Mouse (Mus musculus): Measurements from ENCODE around the gene Clybl.

The Clybl gene

DNA sequence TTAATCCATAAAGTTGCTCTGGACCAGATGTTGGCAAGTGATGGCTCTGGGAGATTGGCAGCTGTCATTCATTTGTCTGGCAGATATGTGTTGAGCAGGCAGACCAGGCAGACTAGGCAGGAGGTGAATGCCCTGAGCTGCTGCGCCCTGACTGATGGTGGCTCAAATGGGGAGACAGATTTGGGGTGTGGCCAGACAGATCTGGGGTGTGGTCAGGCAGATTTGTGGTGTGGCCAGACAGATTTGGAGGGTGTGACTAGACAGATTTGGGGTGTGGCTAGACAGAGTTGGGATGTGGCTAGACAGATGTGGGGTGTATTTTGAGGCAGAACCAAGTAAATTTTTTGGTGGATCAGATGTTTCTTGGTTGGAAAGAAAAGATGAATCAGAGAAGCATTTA lies 62.4 kb downstream of the Clybl start:
- in situ Hi-C loops (cut with MboI; ENCODE audit: low sequenced_read_pairs), result no loop called here

DNA sequence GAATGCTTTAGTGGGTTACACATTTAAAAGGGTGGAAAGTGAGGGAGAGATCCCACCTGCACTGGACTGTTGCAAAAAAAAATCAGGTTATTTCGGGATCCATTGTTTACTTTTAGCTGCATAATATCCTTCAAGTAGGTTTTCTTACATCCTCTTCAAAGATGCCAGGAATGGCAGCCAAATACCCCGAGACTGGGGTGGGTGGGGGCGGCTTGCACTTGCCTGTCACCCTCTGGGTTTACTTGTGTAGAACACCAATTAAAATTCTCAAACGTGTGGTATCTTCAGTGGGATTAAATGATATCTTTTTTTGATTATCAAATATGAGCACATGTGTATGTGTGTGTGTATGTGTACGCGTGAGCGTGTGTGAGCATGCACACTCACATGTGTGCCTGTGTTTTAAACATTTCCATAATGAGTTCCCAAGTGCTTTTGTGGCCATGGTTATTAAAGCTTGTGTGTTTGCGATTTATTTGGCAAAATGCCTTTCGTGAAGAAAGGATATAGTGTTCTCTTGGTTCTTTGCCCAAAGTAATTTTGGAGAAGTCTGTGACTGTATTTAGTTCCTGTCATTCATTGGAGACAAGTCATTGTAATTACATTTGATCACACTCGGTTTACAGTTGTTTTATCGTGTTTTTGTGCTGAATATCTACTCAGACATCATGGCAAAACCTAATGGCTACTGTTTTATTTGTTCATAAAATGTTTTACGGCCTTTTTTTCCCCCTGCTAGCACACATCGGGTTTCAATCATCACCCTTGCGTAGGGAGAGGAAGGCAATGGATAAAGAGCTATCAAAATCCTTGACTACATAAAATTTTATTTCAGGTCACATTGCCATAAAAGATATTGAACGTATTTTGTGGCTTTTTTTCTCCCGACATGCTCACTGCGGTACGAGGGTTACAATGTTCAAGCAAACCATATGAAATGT lies 65.7 kb downstream of the Clybl start:
- in situ Hi-C loops (cut with MboI; ENCODE audit: low sequenced_read_pairs), result no loop called here

DNA sequence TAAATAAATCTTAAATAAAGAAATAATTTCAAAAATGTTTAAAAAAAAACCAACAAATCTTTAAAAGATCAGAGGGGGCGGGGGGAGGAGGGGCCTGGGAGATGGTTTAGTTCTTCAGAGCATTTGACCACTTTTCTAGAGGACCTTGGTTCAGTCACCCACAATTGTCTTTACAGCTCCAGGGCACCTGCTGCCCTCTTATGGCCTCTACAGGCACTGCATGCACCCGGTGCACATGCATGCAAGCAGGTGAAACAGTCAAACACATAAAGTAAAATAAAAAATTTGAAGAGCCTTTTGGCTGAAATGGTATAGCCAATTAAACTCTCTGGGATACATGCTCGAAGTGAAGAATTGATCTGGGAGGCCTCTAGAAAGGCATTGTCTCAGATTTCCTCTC lies 67.6 kb downstream of the Clybl start:
- in situ Hi-C loops (cut with MboI; ENCODE audit: low sequenced_read_pairs), result no loop called here

DNA sequence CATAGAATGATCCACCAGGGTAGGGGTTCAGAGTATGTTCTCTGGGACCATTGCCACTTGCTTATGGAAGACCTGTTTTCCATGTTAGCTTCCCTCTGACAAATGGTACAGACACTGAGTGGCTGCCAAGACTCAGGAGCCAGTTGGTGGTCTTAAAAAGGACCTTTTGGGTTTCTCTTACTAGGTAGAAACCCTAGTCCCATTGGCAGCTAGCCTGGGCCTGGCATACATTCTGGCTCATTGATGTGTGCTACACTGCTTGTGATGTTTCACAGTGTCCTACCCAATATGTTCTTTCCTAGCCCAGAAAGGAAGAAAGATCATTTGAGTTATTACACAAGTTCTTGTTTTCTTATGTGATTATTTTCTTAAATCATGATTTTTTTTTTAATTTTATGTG lies 69.8 kb downstream of the Clybl start:
- in situ Hi-C loops (cut with MboI; ENCODE audit: low sequenced_read_pairs), result no loop called here

DNA sequence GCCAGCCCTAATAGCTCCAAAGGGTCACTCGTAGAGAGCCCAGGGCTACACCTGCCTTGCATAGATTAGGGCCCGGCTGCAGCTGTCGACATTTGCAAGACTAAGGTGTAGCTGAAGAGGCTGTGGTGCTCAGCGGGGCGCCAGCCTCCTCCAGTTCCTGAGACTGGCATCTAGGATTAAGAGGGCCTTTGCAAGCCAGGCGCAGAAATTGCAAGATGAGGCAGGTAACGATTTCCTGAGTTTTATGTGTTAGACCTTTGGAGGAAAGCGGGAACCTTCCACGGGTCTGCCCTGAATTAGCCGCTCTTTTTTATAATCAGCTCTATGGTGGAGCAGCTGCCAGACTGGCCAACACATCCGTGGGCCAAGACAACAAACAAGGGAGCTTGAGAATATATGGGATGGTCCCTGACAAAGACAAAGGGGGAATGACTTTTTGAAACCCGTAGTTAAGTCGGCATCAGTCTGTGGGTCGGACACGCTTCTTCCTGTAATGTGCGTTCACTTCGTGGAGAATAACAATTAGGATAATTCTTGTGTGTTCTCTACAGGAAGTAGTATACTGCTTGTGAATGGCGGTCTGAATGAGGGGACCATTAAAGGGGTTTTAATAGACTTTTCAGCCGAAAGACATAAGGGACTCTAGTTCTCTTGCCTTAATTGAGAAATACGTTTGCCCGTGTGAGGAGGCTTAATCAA lies 74.2 kb downstream of the Clybl start:
- in situ Hi-C loops (cut with MboI; ENCODE audit: low sequenced_read_pairs), result no loop called here

DNA sequence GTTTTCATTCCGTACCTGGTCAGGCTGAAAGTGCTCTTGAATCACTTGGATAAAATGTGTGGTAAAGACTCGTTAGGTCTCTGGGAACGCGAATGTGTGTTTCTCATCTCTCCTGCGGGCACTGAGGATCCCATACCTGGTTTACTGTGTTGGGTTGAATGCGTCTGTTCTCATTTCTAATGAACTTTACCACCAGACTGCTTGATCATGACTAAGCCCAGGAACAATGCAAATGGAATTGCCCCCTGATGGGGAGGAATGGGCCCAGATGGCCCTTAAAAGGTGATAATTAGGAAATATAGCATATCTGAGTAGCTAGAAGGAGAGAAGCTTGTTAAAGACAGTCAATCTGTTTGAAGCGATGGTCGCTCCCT lies 74.7 kb downstream of the Clybl start:
- in situ Hi-C loops (cut with MboI; ENCODE audit: low sequenced_read_pairs), result no loop called here

DNA sequence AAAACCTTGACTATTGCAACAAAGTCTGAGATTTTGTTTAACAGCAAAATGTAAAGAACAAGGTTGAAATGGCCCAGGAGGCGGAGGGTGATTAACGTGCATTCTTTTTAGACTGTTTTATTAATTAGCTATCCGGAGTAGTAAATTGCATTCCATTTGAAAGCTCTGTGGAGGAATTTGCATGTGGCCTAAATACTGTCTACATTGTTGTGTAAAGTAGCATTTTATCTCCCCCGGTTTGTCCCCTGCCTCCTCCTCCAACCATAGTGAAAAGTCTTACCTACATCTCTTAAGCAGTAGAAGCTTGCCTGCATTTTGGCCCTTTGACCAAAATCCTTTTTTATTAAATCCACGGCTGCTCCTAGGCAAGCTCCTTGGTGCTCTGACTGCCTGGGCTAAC lies 76.8 kb downstream of the Clybl start:
- in situ Hi-C loops (cut with MboI; ENCODE audit: low sequenced_read_pairs), result no loop called here

DNA sequence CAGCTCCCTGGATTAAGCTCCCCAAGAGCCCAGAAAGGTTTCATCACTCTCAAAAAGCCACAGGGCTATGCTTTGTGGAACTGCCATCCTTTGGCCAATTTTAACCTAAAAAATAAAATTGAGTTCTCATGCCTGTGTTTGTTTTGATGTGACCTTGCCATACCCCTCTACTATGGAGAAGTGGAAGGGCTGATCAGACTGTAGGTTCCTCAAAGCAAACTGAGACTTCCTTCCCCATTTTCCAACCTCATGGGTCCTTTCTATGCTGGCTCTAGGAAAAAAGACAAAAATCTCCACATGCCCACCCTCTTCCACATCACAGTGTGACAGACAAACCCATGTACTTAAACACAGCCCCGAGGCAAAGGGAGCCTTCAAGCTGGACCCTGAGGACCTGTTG lies 79.7 kb downstream of the Clybl start:
- in situ Hi-C loops (cut with MboI; ENCODE audit: low sequenced_read_pairs), result no loop called here

DNA sequence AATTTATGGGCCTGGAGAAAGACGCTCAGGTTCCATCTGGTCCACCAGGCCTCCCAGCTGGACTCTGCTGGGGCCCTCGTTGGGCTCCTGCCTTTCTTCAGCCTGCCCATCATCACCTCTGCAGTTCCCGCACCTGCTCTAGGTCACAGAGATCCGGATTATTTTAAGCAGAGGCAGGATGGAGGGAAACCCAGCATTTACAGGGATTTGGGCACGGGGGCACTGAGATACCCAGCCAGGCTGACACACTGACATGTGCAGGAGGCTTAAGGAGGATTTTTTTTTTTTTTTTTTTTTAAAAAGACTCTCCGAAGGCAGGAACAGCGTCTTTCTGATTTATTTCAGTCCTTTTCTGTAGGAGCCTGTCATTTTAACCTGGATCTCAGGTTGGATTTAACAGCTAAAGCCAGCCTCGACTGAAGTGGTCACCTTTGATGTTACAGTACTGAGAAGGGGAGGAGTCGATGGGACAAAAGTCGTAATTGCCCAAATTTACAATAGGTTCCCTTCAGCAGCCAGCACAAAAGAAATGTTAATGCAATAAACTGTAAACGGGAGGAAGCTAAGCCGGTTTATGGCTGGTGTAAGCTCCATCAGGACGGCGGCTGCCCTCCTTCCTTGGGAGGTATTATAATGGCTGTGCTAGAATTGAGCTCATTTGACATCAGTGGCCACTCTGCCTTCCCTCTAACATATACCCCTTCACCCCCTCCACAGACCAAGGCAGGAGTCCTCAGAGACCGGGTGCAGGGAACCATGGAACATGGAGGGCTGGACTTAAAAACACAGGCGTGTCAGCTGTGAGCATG lies 81.6 kb downstream of the Clybl start:
- in situ Hi-C loops (cut with MboI; ENCODE audit: low sequenced_read_pairs), result no loop called here

DNA sequence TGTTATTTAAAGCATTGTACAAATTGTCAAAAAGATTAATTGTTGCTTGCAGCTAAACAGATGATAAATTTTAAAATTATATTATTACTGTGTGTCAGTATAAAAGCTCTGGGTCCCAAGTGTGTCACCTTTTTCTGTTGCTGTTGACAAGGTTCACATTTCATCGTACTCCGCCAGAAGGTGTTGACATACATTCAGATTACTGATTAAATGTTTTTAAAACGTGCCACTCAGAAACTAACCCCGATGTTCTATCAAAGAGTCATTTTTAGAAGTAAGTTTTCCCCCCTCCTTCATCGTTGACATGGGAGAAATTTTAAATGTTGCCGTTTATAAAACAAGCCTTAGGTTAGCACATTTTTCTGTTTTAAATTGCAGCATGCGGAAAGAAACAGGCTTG lies 83.7 kb downstream of the Clybl start:
- in situ Hi-C loops (cut with MboI; ENCODE audit: low sequenced_read_pairs), result no loop called here

DNA sequence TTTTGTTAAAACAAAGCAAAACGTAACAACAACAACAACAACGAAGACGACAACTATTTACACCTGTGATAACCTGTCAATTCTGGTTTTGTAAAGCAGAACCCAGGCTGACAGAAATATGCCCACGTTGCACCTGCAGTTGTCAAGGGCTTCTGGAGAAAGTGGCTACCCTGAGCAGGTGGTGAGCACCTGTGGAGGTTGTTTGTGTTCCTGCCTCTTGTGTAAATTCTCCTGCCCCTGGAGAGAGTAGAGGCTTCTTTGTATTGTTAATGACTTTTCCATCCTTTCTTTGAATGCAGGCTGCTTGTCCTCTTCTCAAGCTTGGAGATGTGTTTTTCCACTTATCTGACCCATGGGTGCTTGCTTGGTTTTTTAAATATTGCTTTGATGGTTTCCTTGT lies 86.1 kb downstream of the Clybl start:
- in situ Hi-C loops (cut with MboI; ENCODE audit: low sequenced_read_pairs), result no loop called here

DNA sequence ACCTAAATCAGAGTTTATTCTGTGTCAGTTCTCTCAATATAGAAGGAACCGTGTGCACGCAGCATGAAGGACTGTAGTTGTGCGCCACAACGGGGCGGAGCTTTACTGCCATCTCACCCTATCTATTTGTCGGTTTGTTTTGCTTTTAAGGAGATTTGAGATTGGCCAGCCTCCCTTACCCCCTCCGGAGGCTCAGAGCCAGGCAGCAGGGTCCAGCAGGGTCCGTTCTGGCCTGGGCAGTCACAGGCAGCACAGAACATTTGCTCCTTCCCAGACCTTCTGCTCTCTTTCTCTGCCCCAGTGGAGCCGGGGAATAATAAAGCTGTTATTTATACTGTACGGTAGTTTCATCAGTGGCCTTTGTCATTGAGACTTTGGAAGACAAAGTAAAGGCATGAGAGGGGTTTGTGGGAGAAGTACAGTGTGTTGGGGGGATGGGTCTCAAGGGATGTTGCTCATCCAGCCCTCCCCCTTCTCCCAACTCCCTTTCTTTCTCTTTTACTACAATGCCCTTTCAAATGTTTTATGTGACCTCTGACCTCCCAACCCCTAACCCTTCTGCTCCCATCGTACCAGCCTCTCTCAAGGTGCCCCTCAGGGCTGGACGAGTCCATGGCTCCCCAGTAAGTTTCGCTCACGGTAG lies 89.7 kb downstream of the Clybl start:
- in situ Hi-C loops (cut with MboI; ENCODE audit: low sequenced_read_pairs), result no loop called here

DNA sequence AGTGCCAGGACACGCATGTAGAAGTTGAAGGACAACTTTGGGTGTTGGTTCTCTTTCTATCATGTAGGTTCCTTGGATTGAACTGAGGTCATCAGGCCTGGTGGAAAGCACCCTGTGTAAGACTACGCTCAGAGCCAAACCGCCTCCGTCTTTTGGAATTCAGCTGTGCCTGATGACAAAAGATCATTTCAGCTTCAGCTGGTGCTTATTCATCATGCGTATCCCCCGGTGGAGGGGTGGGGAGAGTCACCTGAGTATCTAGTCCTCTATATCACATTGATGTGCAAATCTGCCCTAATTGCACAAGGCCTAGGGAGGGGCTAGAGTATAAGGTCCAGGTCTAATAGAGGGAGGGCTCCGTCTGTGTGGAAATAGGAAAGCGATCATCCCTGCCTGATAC lies 95.6 kb downstream of the Clybl start:
- in situ Hi-C loops (cut with MboI; ENCODE audit: low sequenced_read_pairs), result no loop called here

DNA sequence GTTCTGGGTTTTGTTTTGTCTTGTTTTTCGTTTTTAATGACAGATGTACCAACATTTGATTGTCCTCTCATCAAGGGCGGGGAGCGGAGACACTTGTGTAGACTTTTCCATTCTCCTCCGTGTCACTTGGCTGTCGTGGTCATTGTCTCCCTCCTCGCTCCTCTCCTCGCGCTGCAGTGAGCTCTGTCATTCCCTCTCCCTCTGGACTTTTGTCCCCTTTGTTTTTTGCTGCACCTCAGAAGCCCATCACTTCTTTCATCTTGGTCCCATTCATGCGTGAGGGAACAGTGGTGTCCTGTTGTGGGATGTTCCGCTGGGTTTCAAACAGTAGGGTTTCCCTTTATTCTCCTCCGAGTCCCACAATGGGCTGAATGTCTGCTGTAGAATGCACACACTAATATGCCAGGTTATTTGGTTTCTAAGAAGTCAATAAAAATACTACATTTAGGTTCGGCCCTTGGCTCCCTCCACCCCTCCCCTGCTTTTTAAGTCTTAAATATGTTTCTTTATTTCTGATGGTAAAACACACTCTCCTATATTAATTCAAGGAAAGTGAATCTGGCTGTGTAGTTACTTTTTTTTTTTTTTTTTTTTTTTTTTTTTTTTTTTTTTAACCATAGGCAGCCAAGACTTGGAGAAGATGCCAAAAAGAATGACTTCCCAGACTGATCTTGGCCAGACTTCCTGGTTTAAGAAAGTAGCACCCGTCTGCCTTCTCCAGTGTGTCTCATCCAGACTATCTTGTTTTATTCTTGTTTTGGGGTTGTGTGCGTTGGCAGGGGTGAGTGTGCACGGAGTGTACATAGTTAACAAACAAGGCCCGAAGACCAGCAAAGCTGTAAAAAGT lies 98.2 kb downstream of the Clybl start:
- in situ Hi-C loops (cut with MboI; ENCODE audit: low sequenced_read_pairs), result no loop called here

DNA sequence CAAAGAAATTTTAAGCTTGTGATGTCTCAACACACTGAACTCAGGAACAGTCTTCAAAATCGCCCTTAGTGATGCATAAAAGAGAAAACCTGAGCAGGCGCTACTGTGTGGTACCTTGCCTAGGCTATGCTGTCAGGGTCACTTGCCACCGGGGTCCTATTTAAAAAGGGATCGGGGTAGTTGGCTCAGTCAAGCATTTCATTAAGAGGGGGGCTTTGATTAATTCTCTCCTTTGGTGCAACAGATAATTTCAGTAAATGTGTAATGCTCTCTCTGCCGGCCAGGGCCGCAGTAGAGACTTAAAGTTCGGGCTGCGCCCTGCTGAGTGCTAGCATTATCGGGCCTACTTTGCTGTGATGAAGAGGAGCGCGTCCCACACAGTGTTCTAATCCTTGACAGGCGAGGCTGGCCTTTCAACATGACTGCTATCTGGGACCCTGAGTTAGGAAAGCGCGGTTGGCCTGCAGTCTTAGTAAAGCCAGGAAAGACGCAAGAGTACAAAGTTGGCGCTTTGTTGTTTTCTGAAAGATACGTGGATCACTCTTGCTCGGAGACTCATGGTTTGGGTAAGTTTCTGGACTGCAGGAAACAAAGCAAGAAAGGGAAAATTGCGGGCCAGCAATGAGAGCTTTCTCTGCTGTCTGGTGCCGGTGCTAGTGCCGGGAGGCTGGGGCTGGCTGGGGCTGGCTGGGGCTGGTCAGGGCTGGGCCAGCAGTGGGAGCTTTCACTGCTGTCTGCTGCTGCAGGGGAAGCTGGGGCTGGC lies 99.0 kb downstream of the Clybl start:
- in situ Hi-C loops (cut with MboI; ENCODE audit: low sequenced_read_pairs), result no loop called here

DNA sequence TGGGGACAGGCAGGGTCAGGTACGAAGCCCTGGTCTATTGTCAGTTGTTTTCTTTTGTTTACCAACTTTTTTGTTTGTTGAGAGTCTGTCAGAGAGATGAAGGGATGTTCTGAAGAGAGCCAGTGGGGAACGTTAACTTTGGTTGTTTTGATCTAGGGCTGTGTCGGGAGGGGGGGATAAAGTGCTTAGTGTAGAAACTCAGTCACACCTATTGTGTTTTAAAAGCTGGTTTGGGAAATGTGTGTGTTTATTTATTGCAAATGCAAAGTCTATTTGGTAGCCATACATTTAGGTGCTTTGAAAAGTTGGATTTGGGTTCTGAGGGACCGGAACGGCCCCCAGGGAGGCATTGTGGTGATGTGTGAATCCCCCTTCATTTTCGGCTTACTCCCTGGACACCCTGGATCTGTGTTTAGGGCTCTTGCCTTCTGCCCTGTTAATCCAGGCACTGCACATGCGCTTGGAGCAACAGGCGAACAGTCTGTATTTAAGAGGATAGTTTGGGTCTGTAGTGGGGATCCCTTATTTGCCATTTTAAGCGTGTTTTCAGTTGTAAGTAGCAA lies 99.6 kb downstream of the Clybl start:
- in situ Hi-C loops (cut with MboI; ENCODE audit: low sequenced_read_pairs), result no loop called here

DNA sequence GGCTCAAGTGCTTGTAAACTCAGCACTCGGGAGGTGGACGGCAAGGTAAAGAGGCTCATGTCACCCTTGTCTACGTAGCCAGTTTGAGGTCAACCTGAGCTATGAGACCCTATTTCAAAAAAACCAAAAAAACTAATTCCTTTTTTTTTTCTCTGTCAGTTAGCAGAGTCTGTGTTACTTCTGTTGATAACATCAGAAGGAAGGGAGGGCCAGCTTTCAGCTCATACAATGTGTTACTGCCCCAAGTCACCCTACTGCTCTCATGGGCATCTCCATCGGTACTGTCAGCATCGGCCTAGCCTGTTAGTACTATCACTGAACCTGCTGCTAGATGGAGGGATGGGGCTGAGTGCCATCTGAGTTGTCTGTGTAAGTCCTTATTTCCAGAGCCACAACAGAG lies 102.5 kb downstream of the Clybl start:
- in situ Hi-C loops (cut with MboI; ENCODE audit: low sequenced_read_pairs), result no loop called here

DNA sequence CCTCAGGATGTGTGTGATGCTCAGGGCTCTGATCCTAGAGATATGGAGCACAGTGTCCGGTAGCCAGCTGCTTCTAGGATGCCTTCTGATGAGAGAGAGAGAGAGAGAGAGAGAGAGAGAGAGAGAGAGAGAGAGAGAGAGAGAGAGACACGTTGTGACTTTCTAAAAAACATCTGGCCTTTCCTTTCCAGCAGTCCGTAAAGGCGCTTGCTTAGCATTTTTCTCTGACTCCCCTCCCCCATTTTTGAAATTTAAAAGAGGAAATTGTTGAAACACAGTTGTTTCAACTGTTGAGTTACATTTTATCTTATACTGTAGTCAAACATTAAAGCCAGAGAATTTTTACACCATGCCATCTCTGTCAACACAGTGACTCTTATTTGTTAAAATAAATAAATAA lies 114.9 kb downstream of the Clybl start:
- in situ Hi-C loops (cut with MboI; ENCODE audit: low sequenced_read_pairs), result no loop called here

DNA sequence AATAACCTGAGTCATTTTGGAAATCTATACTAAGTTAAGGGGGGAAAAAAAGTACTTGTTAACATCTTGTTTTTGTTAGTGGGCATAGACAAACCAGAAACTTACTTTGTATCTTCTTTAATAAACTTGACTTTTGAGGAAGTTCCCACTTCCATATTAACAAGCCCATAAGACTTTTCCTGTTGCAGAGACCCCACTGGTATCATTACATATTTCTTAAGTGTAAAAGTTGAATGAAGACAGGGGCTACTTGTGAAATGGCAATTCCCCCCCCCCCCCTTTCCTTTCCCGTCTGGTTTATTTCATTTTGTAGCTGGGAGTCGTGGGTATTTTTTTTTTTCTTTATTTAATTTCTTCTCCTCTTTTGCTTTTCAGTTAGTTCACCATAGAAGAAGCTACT lies 115.4 kb downstream of the Clybl start:
- in situ Hi-C loops (cut with MboI; ENCODE audit: low sequenced_read_pairs), result no loop called here

Data from CH12F3 (cell line).